Mouse (Mus musculus) intestine, embryonic 14.5 days (tissue): ENCODE results near the gene Ngef. TPM values are rescaled to one million over a fixed set of nuclear protein-coding genes. Genes with fewer than 3 reads are reported as not detected.

Experiments used
- ATAC-seq: fragments of 200-750 bp; cut with Nextera tagmentation; replicated peaks from 2 replicates; pipeline ENCODE4 v1.8.0; 2017; ENCODE audit warnings: low read depth, moderate number of reproducible peaks, moderate TSS enrichment, moderate library complexity; ENCODE audit not compliant: low FRiP score, low TSS enrichment
- DNase-seq: peaks from one replicate; pipeline ENCODE4 v3.0.0-alpha.2; 2018; ENCODE audit warnings: low spot score
- H3K27ac ChIP-seq: fragments of 300-500 bp; sonication (generic); 2 replicates; pipeline ENCODE4 v1.5.1; 2014; ENCODE audit warnings: low read depth, mild to moderate bottlenecking, control low read depth
- H3K27me3 ChIP-seq: fragments of 300-500 bp; sonication (generic); replicated peaks from 2 replicates; pipeline ENCODE4 v1.6.1; 2014; ENCODE audit warnings: low read length, control low read depth; ENCODE audit not compliant: control insufficient read depth, insufficient read depth
- H3K36me3 ChIP-seq: fragments of 300-500 bp; sonication (generic); 2 replicates; pipeline ENCODE4 v1.6.1; 2014; ENCODE audit warnings: low read length, control low read depth; ENCODE audit not compliant: control insufficient read depth, insufficient read depth
- H3K4me1 ChIP-seq: fragments of 300-500 bp; sonication (generic); replicated peaks from 2 replicates; pipeline ENCODE4 v1.6.1; 2014; ENCODE audit warnings: low read length, control low read depth, mixed read lengths; ENCODE audit not compliant: control insufficient read depth, insufficient read depth
- H3K4me2 ChIP-seq: fragments of 300-500 bp; sonication (generic); 2 replicates; pipeline ENCODE4 v1.6.1; 2014; ENCODE audit warnings: low read length
- H3K4me3 ChIP-seq: fragments of 300-500 bp; sonication (generic); 2 replicates; pipeline ENCODE4 v1.5.1; 2014; ENCODE audit warnings: low read depth, low read length, control low read depth, mixed read lengths
- H3K9ac ChIP-seq: fragments of 300-500 bp; sonication (generic); 2 replicates; pipeline ENCODE4 v1.6.1; 2014; ENCODE audit warnings: mild to moderate bottlenecking, low read length
- H3K9me3 ChIP-seq: fragments of 300-500 bp; sonication (generic); 2 replicates; pipeline ENCODE4 v1.6.1; 2016; ENCODE audit warnings: low read length, control low read depth; ENCODE audit not compliant: control insufficient read depth
- WGBS: fragments of 180-500 bp; shearing (Covaris S2); extraction: QIAGEN DNeasy Blood & Tissue Kit; methylation state at CpG from one replicate; pipeline ENCODE4 v1.1.7; 2014; 5-methylcytosine and 5-hydroxymethylcytosine counted together
- polyA plus RNA-seq: library from polyadenylated mRNA; unstranded; fragments of >200 nt; fragmentation: Nextera tagmentation; extraction: Ambion mirVana; gene quantifications from 2 replicates; pipeline ENCODE4 v1.2.1, GENCODE M21; 2014

Gene Ngef
- polyA plus RNA-seq, 1 experiment from 2014 or later, result 10.5 TPM

- Histone ChIP-seq H3K27ac (no peak overlapping the region), H3K36me3 (no peaks in the 10 kb centered on the region), H3K9me3 (no peaks in the 10 kb centered on the region), H3K9ac (peak overlapping the region; percentile 47), H3K4me3 (peak overlapping the region; percentile 63), H3K4me2 (peak overlapping the region; percentile 99), H3K4me1 (peaks cover 10% of the 10 kb centered on the region), H3K27me3 (peaks cover 46% of the 10 kb centered on the region)
- peak; percentile 71 for DNase-seq
- 0% methylated on average over 46 of the region's 61 CpGs for WGBS
- peak; percentile 80 for ATAC-seq
Measured at GRCm38 (mm10) chr1:87510166-87510691, 63.4 kb downstream of the Ngef start.

- Histone ChIP-seq H3K9ac (peak within 1 kb of the TSS; percentile 47), H3K4me2 (peak within 1 kb of the TSS; percentile 99), H3K4me1 (peaks cover 10% of the 10 kb centered on the region), H3K27ac (no peak within 1 kb of the TSS), H3K9me3 (no peaks in the 10 kb centered on the region), H3K4me3 (peak within 1 kb of the TSS; percentile 63), H3K27me3 (peaks cover 46% of the 10 kb centered on the region), H3K36me3 (no peaks in the 10 kb centered on the region)
- peak; percentile 66 for DNase-seq
- 1% methylated on average over 54 of the region's 56 CpGs for WGBS
- peak; percentile 40 for ATAC-seq
Measured at GRCm38 (mm10) chr1:87509561-87510165, 64.0 kb downstream of the Ngef start, which contains the start of gene Neu2. Neu2 (plus strand) TSS chr1:87509889.

DNA sequence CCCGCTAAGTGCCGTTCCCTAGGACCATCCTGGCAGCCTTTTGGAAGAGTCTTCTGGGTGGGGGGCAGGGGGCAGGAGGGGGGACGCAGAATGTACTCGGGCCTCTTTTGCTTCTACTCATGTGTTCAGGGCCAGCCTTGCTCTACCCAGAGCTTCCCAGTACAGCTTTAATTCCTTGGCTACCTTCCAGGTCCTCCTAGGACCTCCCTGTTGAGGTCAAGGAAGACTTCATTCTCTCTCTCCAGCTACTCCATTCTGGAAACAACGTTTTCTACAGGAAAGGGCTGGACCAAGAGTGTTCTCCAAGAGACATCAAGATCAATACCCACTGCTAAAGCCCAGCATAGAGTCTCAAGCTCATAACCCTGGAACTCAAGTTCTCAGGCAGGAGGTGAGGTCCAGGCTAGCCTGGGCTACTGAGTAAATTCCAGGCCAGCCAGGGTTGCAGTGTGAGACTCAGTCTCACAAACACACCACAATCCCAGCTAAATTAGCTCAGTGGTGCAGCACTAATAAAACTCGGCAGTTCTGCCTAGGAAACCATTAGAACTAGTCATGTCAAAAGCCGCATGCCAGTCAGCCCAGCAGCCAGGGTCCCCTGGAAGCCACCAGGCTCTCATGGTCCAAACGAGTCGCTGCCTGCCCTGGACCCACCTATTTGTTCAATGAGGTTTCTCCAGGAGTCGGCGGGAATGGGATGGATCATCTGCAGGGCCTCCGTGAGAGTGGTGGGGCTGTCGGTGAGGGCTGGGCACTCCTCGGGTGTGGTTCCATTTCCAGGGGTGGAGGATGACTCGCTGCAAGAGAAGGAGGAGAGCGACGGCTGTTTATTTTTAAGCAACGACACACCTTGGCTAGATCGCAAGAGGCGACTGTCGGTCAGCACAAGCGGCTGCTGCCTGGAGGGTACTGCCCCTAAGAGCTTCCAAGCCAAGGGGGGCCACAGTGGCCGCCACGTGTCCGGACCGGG is 64.8 kb downstream of the Ngef start:
- H3K4me1 ChIP-seq, result peaks cover 10% of the 10 kb centered on the region
- no peaks in the 10 kb centered on the region for H3K36me3 ChIP-seq
- no peaks in the 10 kb centered on the region for H3K9me3 ChIP-seq
- DNase-seq (peak; percentile 58), ATAC-seq (no peak)
- H3K9ac ChIP-seq, result no peak overlapping the region
- WGBS, result 23% methylated on average over 26 of the region's 26 CpGs
- peaks cover 46% of the 10 kb centered on the region for H3K27me3 ChIP-seq
- no peak overlapping the region for H3K27ac ChIP-seq
- peak overlapping the region; percentile 63 for H3K4me3 ChIP-seq
- H3K4me2 ChIP-seq, result peak overlapping the region; percentile 99

DNA sequence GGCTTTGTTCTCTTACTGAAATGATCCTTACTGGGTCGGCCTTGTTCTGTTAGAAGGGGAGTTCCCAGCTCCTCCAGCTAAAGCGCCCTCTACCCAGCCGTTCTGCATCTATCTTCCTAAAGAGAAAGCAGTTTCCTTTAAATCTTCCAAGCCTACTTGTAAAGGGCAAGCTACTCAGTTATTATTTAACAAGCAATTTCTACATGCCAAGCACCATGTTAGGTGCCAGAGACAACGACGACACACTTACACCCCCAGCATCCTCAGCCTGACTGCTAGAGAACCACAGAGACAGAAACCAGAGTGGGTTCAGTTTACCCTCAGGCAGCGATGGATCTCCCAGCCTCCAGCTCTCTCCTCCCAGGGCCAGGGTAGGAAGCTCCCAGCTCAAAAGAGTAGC is 65.8 kb downstream of the Ngef start:
- Histone ChIP-seq H3K4me2 (no peak overlapping the region), H3K27ac (no peak overlapping the region), H3K36me3 (no peaks in the 10 kb centered on the region), H3K4me3 (no peak overlapping the region), H3K4me1 (peaks cover 10% of the 10 kb centered on the region), H3K9me3 (no peaks in the 10 kb centered on the region), H3K27me3 (peaks cover 46% of the 10 kb centered on the region), H3K9ac (no peak overlapping the region)
- DNase-seq, result no peak
- WGBS, result 62% methylated on average over 6 of the region's 6 CpGs
- ATAC-seq, result no peak

DNA sequence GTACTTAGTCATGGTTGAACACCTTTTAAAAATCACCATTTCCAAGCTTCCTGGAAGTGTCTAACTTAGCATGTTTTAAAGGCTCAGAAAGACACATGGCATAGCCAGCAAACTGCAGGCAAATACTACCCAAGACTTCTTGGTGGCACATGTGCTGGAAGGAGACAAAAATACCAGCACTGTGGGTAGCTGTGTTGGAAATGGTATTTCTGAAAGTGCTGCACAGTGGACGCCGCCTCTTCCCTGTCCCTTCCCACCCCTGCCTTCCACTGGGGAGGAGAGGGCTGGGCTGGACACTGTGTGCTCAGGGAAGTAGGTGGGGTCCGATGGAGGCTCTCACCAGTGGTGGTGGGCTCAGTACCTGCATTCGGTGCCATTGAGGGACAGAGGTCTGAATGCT is 68.1 kb downstream of the Ngef start:
- Histone ChIP-seq H3K27me3 (peaks cover 32% of the 10 kb centered on the region), H3K9ac (no peak overlapping the region), H3K9me3 (no peaks in the 10 kb centered on the region), H3K4me2 (no peak overlapping the region), H3K4me3 (no peak overlapping the region), H3K36me3 (no peaks in the 10 kb centered on the region), H3K4me1 (peaks cover 8% of the 10 kb centered on the region), H3K27ac (no peak overlapping the region)
- ATAC-seq, result no peak
- WGBS, result 88% methylated on average over 4 of the region's 4 CpGs
- no peak for DNase-seq

DNA sequence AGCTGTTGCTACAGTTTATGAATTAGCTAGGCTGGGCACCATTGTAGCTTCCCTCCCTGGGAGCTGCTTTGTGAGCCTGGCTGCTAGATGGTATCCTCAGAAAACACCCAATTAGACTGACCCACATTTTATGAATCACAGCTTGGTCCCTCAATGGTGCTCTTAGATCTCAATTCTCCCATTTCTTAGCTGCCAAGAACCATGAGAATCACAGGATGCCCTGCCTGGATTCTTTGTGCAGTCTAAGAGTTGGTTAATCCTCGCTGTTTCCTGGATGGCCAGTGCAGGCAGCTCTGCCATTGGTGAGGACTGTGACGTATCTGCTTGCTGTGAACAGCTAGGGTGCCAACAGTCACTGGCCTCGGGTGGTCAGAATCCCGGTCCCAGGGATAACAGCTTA is 80.1 kb downstream of the Ngef start:
- 69% methylated on average over 4 of the region's 4 CpGs for WGBS
- Histone ChIP-seq H3K4me3 (no peak overlapping the region), H3K9ac (no peak overlapping the region), H3K4me1 (no peaks in the 10 kb centered on the region), H3K27me3 (no peaks in the 10 kb centered on the region), H3K36me3 (no peaks in the 10 kb centered on the region), H3K9me3 (no peaks in the 10 kb centered on the region), H3K4me2 (no peak overlapping the region), H3K27ac (no peak overlapping the region)
- no peak for ATAC-seq
- DNase-seq, result no peak

DNA sequence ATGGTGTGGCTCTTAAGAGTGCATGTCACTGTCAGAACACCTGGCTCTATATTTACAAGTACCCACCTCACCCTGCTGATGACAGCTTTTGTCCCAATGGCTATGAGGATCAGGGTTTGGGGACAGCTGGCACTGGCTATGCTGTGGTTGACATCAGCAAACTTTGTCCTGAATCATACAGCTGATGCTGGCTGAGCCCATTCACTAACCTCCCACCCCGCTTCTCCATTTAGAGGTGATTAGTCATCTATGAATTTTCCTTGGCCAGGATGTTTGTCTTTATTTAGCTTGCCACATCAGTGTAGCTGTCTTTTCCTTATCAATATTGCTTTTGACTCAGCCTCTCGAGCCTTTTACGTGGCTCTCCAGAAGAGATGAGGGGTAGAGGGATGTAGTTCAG is 81.4 kb downstream of the Ngef start:
- DNase-seq (no peak), ATAC-seq (no peak)
- Histone ChIP-seq H3K27ac (no peak overlapping the region), H3K4me2 (no peak overlapping the region), H3K4me3 (no peak overlapping the region), H3K36me3 (no peaks in the 10 kb centered on the region), H3K4me1 (no peaks in the 10 kb centered on the region), H3K27me3 (no peaks in the 10 kb centered on the region), H3K9ac (no peak overlapping the region), H3K9me3 (no peaks in the 10 kb centered on the region)
- WGBS, result 82% methylated on average over 3 of the region's 3 CpGs

DNA sequence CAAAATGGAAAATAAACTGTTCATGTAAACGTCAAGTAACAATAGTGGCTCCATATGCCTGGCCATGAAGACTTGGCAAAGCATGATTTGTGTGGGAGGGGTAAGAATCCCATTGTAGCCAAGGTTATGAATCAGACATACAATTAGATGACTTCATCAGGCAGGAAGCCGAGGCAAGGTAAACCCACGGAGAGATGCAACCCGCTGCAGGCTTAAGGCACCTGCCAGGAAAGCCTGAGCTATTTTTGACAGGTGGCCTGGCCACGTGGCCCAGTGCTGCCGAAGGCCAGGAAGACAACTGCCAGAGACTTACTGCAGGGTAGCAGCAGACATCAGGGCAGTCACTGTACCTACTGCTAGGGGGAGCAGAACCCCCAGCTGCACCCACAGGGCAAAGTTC is 87.3 kb downstream of the Ngef start:
- WGBS, result 53% methylated on average over 6 of the region's 6 CpGs
- H3K27ac ChIP-seq, result no peak overlapping the region
- H3K4me3 ChIP-seq, result no peak overlapping the region
- DNase-seq (no peak), ATAC-seq (no peak)
- H3K9me3 ChIP-seq, result no peaks in the 10 kb centered on the region
- no peaks in the 10 kb centered on the region for H3K4me1 ChIP-seq
- H3K27me3 ChIP-seq, result no peaks in the 10 kb centered on the region
- H3K36me3 ChIP-seq, result no peaks in the 10 kb centered on the region
- no peak overlapping the region for H3K9ac ChIP-seq
- H3K4me2 ChIP-seq, result no peak overlapping the region
